Mouse (Mus musculus) large intestine, adult 2 months (tissue): ENCODE measurements around the gene Setd3. TPM values are rescaled to one million over a fixed set of nuclear protein-coding genes. Genes with fewer than 3 reads are reported as not detected.

Experiments
- DNase-seq: peaks from one replicate; pipeline ENCODE4 v3.0.0-alpha.2; 2012; ENCODE audit warnings: low read depth, low spot score
- WGBS: fragments of 180-500 bp; shearing (Covaris S2); methylation state at CpG from one replicate; pipeline ENCODE4 v1.1.7; 2018; 5-methylcytosine and 5-hydroxymethylcytosine counted together
- polyA plus RNA-seq: library from polyadenylated mRNA; depleted of rRNA; stranded (reverse); fragments of >200 nt; gene quantifications from 2 replicates; pipeline ENCODE4 v1.2.3, GENCODE M21; 2012

The Setd3 gene
- polyA plus RNA-seq, 1 experiment, result 20.4 TPM

- peak; percentile 37 for DNase-seq
- 10% methylated on average over 5 of the region's 5 CpGs for WGBS
Measured at GRCm38 (mm10) chr12:108206641-108207040, 27.5 kb upstream of the Setd3 start.

- 74% methylated on average over 12 of the region's 12 CpGs for WGBS
- no peak for DNase-seq
Measured at GRCm38 (mm10) chr12:108204978-108205377, 25.9 kb upstream of the Setd3 start.

- WGBS, result 80% methylated on average over 8 of the region's 8 CpGs
- no peak for DNase-seq
Measured at GRCm38 (mm10) chr12:108203895-108204294, 24.8 kb upstream of the Setd3 start.

GRCm38 (mm10) chr12:108200094-108200493 lies 21.0 kb upstream of the Setd3 start:
- no peak for DNase-seq
- WGBS, result 100% methylated on average over 1 of the region's 1 CpGs

- WGBS, result 77% methylated on average over 4 of the region's 4 CpGs
- no peak for DNase-seq
Measured at GRCm38 (mm10) chr12:108198447-108198846, 19.3 kb upstream of the Setd3 start.

GRCm38 (mm10) chr12:108195761-108196160 lies 16.6 kb upstream of the Setd3 start:
- 95% methylated on average over 11 of the region's 11 CpGs for WGBS
- no peak for DNase-seq

GRCm38 (mm10) chr12:108193878-108194277 lies 14.8 kb upstream of the Setd3 start:
- no peak for DNase-seq
- 69% methylated on average over 5 of the region's 5 CpGs for WGBS

GRCm38 (mm10) chr12:108187541-108188091 lies 8.5 kb upstream of the Setd3 start:
- 88% methylated on average over 6 of the region's 6 CpGs for WGBS
- no peak for DNase-seq

- WGBS, result 90% methylated on average over 6 of the region's 6 CpGs
Measured at GRCm38 (mm10) chr12:108181716-108182115, 2.6 kb upstream of the Setd3 start.

GRCm38 (mm10) chr12:108179321-108180266 lies 480 bp upstream of the Setd3 start, which contains the start of gene Ccnk:
Gene Ccnk, plus strand, starts transcription at chr12:108179579.
- WGBS, result under 1% methylated on average over 77 of the region's 82 CpGs
- peak; percentile 98 for DNase-seq

More at GRCm38 (mm10) chr12:108181716-108182115, 2.6 kb upstream of the Setd3 start:
- DNase-seq, result no peak

- DNase-seq, result no peak
- under 1% methylated on average over 103 of the region's 103 CpGs for WGBS
Measured at GRCm38 (mm10) chr12:108178331-108179245, 526 bp downstream of the Setd3 start.

- no peak for DNase-seq
- WGBS, result 44% methylated on average over 3 of the region's 3 CpGs
Measured at GRCm38 (mm10) chr12:108176366-108176765, 2.7 kb downstream of the Setd3 start.

- 22% methylated on average over 8 of the region's 8 CpGs for WGBS
- DNase-seq, result no peak
Measured at GRCm38 (mm10) chr12:108174606-108175505, 4.3 kb downstream of the Setd3 start.

- WGBS, result 58% methylated on average over 4 of the region's 4 CpGs
- no peak for DNase-seq
Measured at GRCm38 (mm10) chr12:108172639-108173038, 6.5 kb downstream of the Setd3 start.

GRCm38 (mm10) chr12:108171336-108171735 lies 7.8 kb downstream of the Setd3 start:
- no peak for DNase-seq

GRCm38 (mm10) chr12:108170467-108170866 lies 8.6 kb downstream of the Setd3 start:
- no peak for DNase-seq
- 89% methylated on average over 3 of the region's 3 CpGs for WGBS

- DNase-seq, result no peak
- WGBS, result 59% methylated on average over 3 of the region's 3 CpGs
Measured at GRCm38 (mm10) chr12:108168909-108169308, 10.2 kb downstream of the Setd3 start.

GRCm38 (mm10) chr12:108163706-108164105 lies 15.4 kb downstream of the Setd3 start:
- WGBS, result 90% methylated on average over 3 of the region's 3 CpGs
- DNase-seq, result no peak

- DNase-seq, result no peak
- 88% methylated on average over 1 of the region's 1 CpGs for WGBS
Measured at GRCm38 (mm10) chr12:108162036-108162435, 17.1 kb downstream of the Setd3 start.
